Mouse (Mus musculus) heart, embryonic 16.5 days (tissue): ENCODE measurements at regions not wholly inside any gene's neighbourhood (a gene's known extent, or its start where the extent isn't known, plus 50 kb on each side); places are given as distances from the start of the nearest gene placed in this dataset.
A peak's percentile ranks its signal among the peaks of the same experiment; 100 is the strongest.

Experiments
- ATAC-seq: fragments of 200-750 bp; cut with Nextera tagmentation; replicated peaks from 2 replicates; pipeline ENCODE4 v1.8.0; 2017; ENCODE audit warnings: moderate number of reproducible peaks; ENCODE audit not compliant: insufficient read depth, low FRiP score; ENCODE audit errors: extremely low read depth
- H3K27ac ChIP-seq: fragments of 300-500 bp; sonication (generic); 2 replicates; pipeline ENCODE4 v1.5.1; 2014; ENCODE audit warnings: mild to moderate bottlenecking, low read length, control low read depth, moderate library complexity
- H3K27me3 ChIP-seq: fragments of 300-500 bp; sonication (generic); 2 replicates; pipeline ENCODE4 v1.6.1; 2014; ENCODE audit warnings: low read length, mixed read lengths; ENCODE audit not compliant: control insufficient read depth, insufficient read depth
- H3K36me3 ChIP-seq: fragments of 300-500 bp; sonication (generic); 2 replicates; pipeline ENCODE4 v1.6.1; 2014; ENCODE audit not compliant: control insufficient read depth, insufficient read depth
- H3K4me1 ChIP-seq: fragments of 300-500 bp; sonication (generic); 2 replicates; pipeline ENCODE4 v1.6.1; 2014; ENCODE audit warnings: low read length, mixed read lengths; ENCODE audit not compliant: control insufficient read depth, insufficient read depth
- H3K4me2 ChIP-seq: fragments of 300-500 bp; sonication (generic); 2 replicates; pipeline ENCODE4 v1.6.1; 2014; ENCODE audit warnings: low read depth, mild to moderate bottlenecking, control low read depth, low read length
- H3K4me3 ChIP-seq: fragments of 300-500 bp; sonication (generic); 2 replicates; pipeline ENCODE4 v1.5.1; 2014; ENCODE audit warnings: mild to moderate bottlenecking, control low read depth, low read length
- H3K9ac ChIP-seq: fragments of 300-500 bp; sonication (generic); 2 replicates; pipeline ENCODE4 v1.6.1; 2014; ENCODE audit warnings: low read length, control low read depth
- H3K9me3 ChIP-seq: fragments of 300-500 bp; sonication (generic); replicated peaks from 2 replicates; pipeline ENCODE4 v1.6.1; 2016; ENCODE audit warnings: low read length; ENCODE audit not compliant: control insufficient read depth
- WGBS: fragments of 180-500 bp; shearing (Covaris S2); extraction: QIAGEN DNeasy Blood & Tissue Kit; methylation state at CpG from one replicate; pipeline ENCODE4 v1.1.7; 2014; 5-methylcytosine and 5-hydroxymethylcytosine counted together

DNA sequence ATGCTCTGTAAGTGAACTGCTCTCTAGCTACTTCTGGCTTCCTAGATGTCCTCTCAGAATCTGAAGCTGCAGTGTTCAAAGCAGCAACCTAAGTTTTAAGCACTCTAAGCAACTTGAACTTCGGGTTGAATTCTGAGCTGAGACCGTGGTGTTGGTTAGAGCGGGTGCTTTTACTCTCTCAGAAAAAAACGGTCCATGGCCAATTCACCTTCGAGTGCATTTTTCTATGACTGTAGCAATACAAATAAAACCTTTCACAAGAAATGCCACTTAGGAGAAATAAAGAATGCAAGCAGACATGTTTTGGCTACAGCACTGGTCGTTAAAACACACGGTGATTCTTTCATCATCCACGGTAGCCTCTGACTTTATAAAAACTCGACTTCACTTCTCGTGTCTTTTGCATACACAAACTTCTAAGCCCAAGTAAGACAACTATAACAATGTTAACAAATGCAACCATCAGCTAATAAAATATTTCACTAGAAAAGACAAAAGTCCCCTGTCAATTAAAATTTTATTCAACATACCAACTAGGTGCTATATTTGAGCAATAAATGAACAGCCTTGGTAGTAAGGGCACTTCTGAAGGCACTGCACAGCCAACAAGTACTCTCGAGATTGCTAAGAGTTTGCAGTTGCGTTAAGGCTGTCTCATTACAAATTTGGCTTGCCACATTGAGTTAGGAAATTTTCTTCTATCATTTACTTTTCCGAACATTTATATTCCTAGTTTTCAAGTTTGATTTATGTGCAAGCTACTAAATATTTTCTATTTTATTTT is 96.3 kb downstream of the Spry2 start:
- no peak overlapping the region for H3K9ac ChIP-seq
- H3K9me3 ChIP-seq = no peaks in the 10 kb centered on the region
- no peak overlapping the region for H3K4me3 ChIP-seq
- H3K4me2 ChIP-seq = no peak overlapping the region
- peaks cover 12% of the 10 kb centered on the region for H3K4me1 ChIP-seq
- H3K27me3 ChIP-seq = no peaks in the 10 kb centered on the region
- H3K36me3 ChIP-seq = no peaks in the 10 kb centered on the region
- H3K27ac ChIP-seq = no peak overlapping the region
- 83% methylated on average over 13 of the region's 13 CpGs for WGBS
- no peak for ATAC-seq

DNA sequence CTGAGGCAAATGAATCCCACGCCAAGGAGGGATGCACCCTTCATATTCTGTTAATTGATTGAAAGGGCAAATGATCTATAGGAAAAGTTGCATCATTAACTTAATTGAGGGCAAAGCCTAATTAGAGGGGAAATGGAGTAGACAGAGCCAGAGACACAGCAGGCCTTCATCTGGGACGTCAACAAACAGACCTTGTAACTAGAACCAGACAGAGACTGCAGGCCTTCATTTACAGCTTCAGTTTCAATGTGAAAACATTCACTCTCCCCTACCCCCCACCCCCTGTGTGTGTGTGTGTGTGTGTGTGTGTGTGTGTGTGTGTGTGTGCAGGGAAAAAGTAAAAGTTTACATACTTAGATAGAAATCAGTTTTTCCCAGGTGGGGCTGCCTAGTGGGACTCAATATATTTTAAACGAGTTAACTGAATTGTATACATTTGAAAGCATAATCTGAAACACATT is 97.2 kb downstream of the Spry2 start:
- Histone ChIP-seq H3K4me3 (no peak overlapping the region), H3K9ac (no peak overlapping the region), H3K27me3 (no peaks in the 10 kb centered on the region), H3K4me1 (peaks cover 12% of the 10 kb centered on the region), H3K27ac (no peak overlapping the region), H3K36me3 (no peaks in the 10 kb centered on the region), H3K4me2 (no peak overlapping the region), H3K9me3 (no peaks in the 10 kb centered on the region)
- no peak for ATAC-seq
- WGBS = 59% methylated on average over 3 of the region's 3 CpGs

GRCm38 (mm10) chr14:105793010-105793702 is 103.5 kb downstream of the Spry2 start:
- WGBS = 65% methylated on average over 4 of the region's 4 CpGs
- Histone ChIP-seq H3K4me2 (no peak overlapping the region), H3K27ac (no peak overlapping the region), H3K9me3 (no peaks in the 10 kb centered on the region; the same call in 1 of the 2 replicates), H3K4me1 (no peaks in the 10 kb centered on the region), H3K36me3 (no peaks in the 10 kb centered on the region), H3K9ac (no peak overlapping the region), H3K27me3 (no peaks in the 10 kb centered on the region), H3K4me3 (no peak overlapping the region)
- ATAC-seq = no peak

DNA sequence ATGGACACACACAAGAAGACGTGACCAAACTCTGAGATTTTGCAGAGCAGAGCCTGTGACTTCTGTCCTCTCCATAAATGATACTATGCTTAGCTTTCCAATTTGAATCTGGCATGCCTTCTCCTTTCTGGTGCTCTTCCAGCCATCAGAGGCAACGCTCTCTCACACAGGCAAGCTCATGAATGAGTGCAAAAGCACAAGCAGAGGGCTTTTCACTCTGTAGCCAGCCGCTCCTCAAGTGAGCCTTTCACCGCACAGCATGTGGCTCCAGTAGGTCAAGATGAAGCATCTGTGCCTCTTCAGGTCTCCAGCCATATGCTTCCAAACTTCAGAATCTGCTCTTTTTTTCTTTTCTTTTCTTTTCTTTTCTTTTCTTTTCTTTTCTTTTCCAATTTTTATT is 106.2 kb downstream of the Spry2 start:
- no peaks in the 10 kb centered on the region for H3K27me3 ChIP-seq
- H3K36me3 ChIP-seq = no peaks in the 10 kb centered on the region
- WGBS = 94% methylated on average over 4 of the region's 4 CpGs
- no peak for ATAC-seq
- no peak overlapping the region for H3K27ac ChIP-seq
- H3K9me3 ChIP-seq = no peaks in the 10 kb centered on the region; the same call in 1 of the 2 replicates
- H3K4me1 ChIP-seq = no peaks in the 10 kb centered on the region
- no peak overlapping the region for H3K9ac ChIP-seq
- no peak overlapping the region for H3K4me2 ChIP-seq
- no peak overlapping the region for H3K4me3 ChIP-seq

- 91% methylated on average over 5 of the region's 5 CpGs for WGBS
- no peaks in the 10 kb centered on the region for H3K4me1 ChIP-seq
These were observed 113.2 kb downstream of the Spry2 start for GRCm38 (mm10) chr14:105783428-105783827.

DNA sequence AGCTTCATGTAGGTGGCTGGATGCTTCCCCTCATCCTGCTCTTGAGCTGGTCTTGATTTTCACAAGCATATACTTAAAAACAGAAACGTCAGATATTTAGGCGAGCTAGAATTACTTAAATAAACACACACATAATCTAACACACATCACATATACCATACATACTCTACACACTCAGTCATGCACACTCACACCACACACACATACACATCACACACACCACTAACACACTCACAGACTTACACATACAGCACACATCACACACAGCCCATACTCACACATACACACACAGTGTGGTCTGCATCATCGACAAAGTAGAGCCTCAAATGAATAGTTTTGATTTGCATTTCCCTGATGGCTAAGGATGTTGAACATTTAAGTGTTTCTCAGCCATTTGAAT is 116.9 kb downstream of the Spry2 start:
- Histone ChIP-seq H3K27me3 (no peaks in the 10 kb centered on the region), H3K4me1 (no peaks in the 10 kb centered on the region), H3K4me3 (no peak overlapping the region), H3K9ac (no peak overlapping the region), H3K9me3 (no peaks in the 10 kb centered on the region), H3K36me3 (no peaks in the 10 kb centered on the region), H3K4me2 (no peak overlapping the region), H3K27ac (no peak overlapping the region)
- 60% methylated on average over 3 of the region's 3 CpGs for WGBS
- no peak for ATAC-seq

More at GRCm38 (mm10) chr14:105783428-105783827, 113.2 kb downstream of the Spry2 start:
- H3K4me3 ChIP-seq = no peak overlapping the region
- no peaks in the 10 kb centered on the region for H3K36me3 ChIP-seq
- H3K27me3 ChIP-seq = no peaks in the 10 kb centered on the region
- H3K9ac ChIP-seq = no peak overlapping the region
- H3K27ac ChIP-seq = no peak overlapping the region
- H3K4me2 ChIP-seq = no peak overlapping the region
- no peaks in the 10 kb centered on the region for H3K9me3 ChIP-seq
- ATAC-seq = no peak

- WGBS = 42% methylated on average over 4 of the region's 4 CpGs
- no peak for ATAC-seq
- Histone ChIP-seq H3K4me2 (no peak overlapping the region), H3K36me3 (no peaks in the 10 kb centered on the region), H3K4me3 (no peak overlapping the region), H3K27me3 (no peaks in the 10 kb centered on the region), H3K4me1 (no peaks in the 10 kb centered on the region), H3K27ac (no peak overlapping the region), H3K9me3 (no peaks in the 10 kb centered on the region), H3K9ac (no peak overlapping the region)
These were observed 117.3 kb downstream of the Spry2 start for GRCm38 (mm10) chr14:105779349-105779748.

DNA sequence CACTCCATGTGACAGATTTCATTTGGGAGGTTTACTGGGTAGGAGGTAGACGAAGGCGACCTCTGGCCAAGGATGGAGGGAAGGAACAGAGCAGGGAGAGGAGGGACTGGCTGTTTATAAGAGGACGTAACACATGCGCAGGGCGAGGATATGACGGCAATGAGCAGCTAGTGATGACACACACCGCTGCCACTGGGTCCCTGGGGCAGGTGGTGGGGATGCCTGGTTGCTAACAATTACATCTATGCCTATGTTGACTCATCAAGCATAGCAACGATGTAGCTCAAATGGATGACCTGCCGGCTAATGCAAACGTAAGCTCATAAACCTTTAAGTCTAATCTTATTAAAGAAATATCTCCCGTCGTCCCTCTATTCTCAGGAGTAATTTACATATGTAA is 122.9 kb downstream of the Spry2 start:
- 93% methylated on average over 12 of the region's 12 CpGs for WGBS
- no peaks in the 10 kb centered on the region for H3K9me3 ChIP-seq
- no peak overlapping the region for H3K9ac ChIP-seq
- ATAC-seq = no peak
- H3K27me3 ChIP-seq = no peaks in the 10 kb centered on the region
- no peaks in the 10 kb centered on the region for H3K4me1 ChIP-seq
- H3K4me2 ChIP-seq = no peak overlapping the region
- no peak overlapping the region for H3K4me3 ChIP-seq
- H3K36me3 ChIP-seq = no peaks in the 10 kb centered on the region
- no peak overlapping the region for H3K27ac ChIP-seq

GRCm38 (mm10) chr14:105767100-105767499 is 129.5 kb downstream of the Spry2 start:
- no peak overlapping the region for H3K9ac ChIP-seq
- WGBS = 33% methylated on average over 4 of the region's 4 CpGs
- no peak overlapping the region for H3K4me3 ChIP-seq
- H3K27ac ChIP-seq = no peak overlapping the region
- H3K4me2 ChIP-seq = no peak overlapping the region
- H3K4me1 ChIP-seq = no peaks in the 10 kb centered on the region
- H3K27me3 ChIP-seq = no peaks in the 10 kb centered on the region
- no peaks in the 10 kb centered on the region for H3K36me3 ChIP-seq
- peak; percentile 60 for ATAC-seq
- H3K9me3 ChIP-seq = no peaks in the 10 kb centered on the region
